Mouse (Mus musculus) CH12.LX (cell line): ENCODE measurements around the gene Hid1. TPM values are rescaled to one million over a fixed set of nuclear protein-coding genes. Genes with fewer than 3 reads are reported as not detected.
A peak's percentile ranks its signal among the peaks of the same experiment; 100 is the strongest.

Source experiments
- DNase-seq: peaks from one replicate; pipeline ENCODE4 v3.0.0-alpha.2; 2013; ENCODE audit errors: extremely low read depth
- H3K27ac ChIP-seq: 2 replicates; pipeline ENCODE4 v1.5.1; 2012; ENCODE audit warnings: low read depth, mild to moderate bottlenecking, control low read depth, moderate library complexity; ENCODE audit not compliant: insufficient read depth
- H3K27me3 ChIP-seq: replicated peaks from 2 replicates; pipeline ENCODE3; 2012; ENCODE audit warnings: inconsistent platforms
- H3K36me3 ChIP-seq, 2 experiments: replicated peaks in 1 of 2; 2 replicates each; pipeline versions ENCODE3 to v1.6.1; 2012; ENCODE audit warnings: inconsistent platforms in 1 of 2, low read length in 1 of 2, mild to moderate bottlenecking in 1 of 2, mixed read lengths in 1 of 2, moderate library complexity in 1 of 2; ENCODE audit not compliant: control insufficient read depth in 1 of 2, insufficient read depth in 1 of 2
- H3K4me1 ChIP-seq, 2 experiments: 2 replicates each; pipeline ENCODE4 v1.6.1; 2012; ENCODE audit warnings: inconsistent platforms in 1 of 2, moderate library complexity in 1 of 2; ENCODE audit not compliant: insufficient read depth in 2 of 2, control insufficient read depth in 1 of 2
- H3K4me2 ChIP-seq: 2 replicates; pipeline ENCODE4 v1.6.1; 2012; ENCODE audit warnings: low read depth, mild to moderate bottlenecking, control low read depth; ENCODE audit not compliant: poor library complexity, insufficient read depth, severe bottlenecking
- H3K4me3 ChIP-seq, 3 experiments: fragments of 150-350 bp in 1 of 3; sonication (generic) in 1 of 3; replicated peaks in 1 of 3; 2 replicates each; pipeline versions ENCODE3 to v1.5.1; 2011 to 2012; ENCODE audit warnings: low read depth in 2 of 3, low read length in 2 of 3, mild to moderate bottlenecking in 2 of 3, moderate library complexity in 2 of 3, control low read depth in 1 of 3, improper control_type of control experiment in 1 of 3, inconsistent platforms in 1 of 3, mixed read lengths in 1 of 3; ENCODE audit not compliant: poor library complexity in 1 of 3
- H3K79me2 ChIP-seq: replicated peaks from 2 replicates; pipeline ENCODE4 v1.6.1; 2012; ENCODE audit warnings: mild to moderate bottlenecking, moderate library complexity; ENCODE audit not compliant: control insufficient read depth, poor library complexity, insufficient read depth, severe bottlenecking; ENCODE audit errors: extremely low read depth
- H3K9ac ChIP-seq: 2 replicates; pipeline ENCODE4 v1.6.1; 2012; ENCODE audit warnings: low read depth, mild to moderate bottlenecking, control low read depth, moderate library complexity; ENCODE audit not compliant: insufficient read depth
- H3K9me3 ChIP-seq: replicated peaks from 2 replicates; pipeline ENCODE3; 2012; ENCODE audit warnings: low read length, inconsistent platforms, mixed read lengths
- CHD1 ChIP-seq: IDR thresholded peaks from 2 replicates; pipeline ENCODE4 v1.6.1; 2012; ENCODE audit warnings: low read depth, low read length, improper control_type of control experiment, inconsistent platforms
- CTCF ChIP-seq, 2 experiments: IDR thresholded peaks in 1 of 2; conservative IDR thresholded peaks in 1 of 2; 2 replicates each; pipeline ENCODE4 v1.5.1; 2011 to 2012; ENCODE audit warnings: low read depth in 2 of 2, low read length in 2 of 2, improper control_type of control experiment in 1 of 2, inconsistent platforms in 1 of 2, mild to moderate bottlenecking in 1 of 2, moderate library complexity in 1 of 2
- ELF1 ChIP-seq: IDR thresholded peaks from 2 replicates; pipeline ENCODE4 v1.6.1; 2014; ENCODE audit warnings: low read depth, mild to moderate bottlenecking, inconsistent platforms, low read length, improper control_type of control experiment
- ETS1 ChIP-seq: conservative IDR thresholded peaks from 2 replicates; pipeline ENCODE4 v1.6.1; 2012; ENCODE audit warnings: low read depth, mild to moderate bottlenecking, inconsistent platforms, low read length, improper control_type of control experiment, moderate library complexity
- IRF4 ChIP-seq: IDR thresholded peaks from 2 replicates; pipeline ENCODE4 v1.6.1; 2014; ENCODE audit warnings: low read depth, mild to moderate bottlenecking, inconsistent platforms, low read length, improper control_type of control experiment
- JUND ChIP-seq: conservative IDR thresholded peaks from 2 replicates; pipeline ENCODE4 v1.6.1; 2011; ENCODE audit warnings: low read depth, low read length, improper control_type of control experiment
- KAT2A ChIP-seq: IDR thresholded peaks from 2 replicates; pipeline ENCODE4 v1.6.1; 2012; ENCODE audit warnings: low read length, improper control_type of control experiment, inconsistent platforms; ENCODE audit not compliant: insufficient replicate concordance
- MAX ChIP-seq: IDR thresholded peaks from 2 replicates; pipeline ENCODE4 v1.6.1; 2011; ENCODE audit warnings: low read length, improper control_type of control experiment
- MAZ ChIP-seq: IDR thresholded peaks from 2 replicates; pipeline ENCODE4 v1.6.1; 2012; ENCODE audit warnings: low read depth, mild to moderate bottlenecking, inconsistent platforms, low read length, improper control_type of control experiment, moderate library complexity
- MXI1 ChIP-seq: IDR thresholded peaks from 2 replicates; pipeline ENCODE4 v1.6.1; 2011; ENCODE audit warnings: mild to moderate bottlenecking, low read depth, low read length, improper control_type of control experiment
- MYC ChIP-seq: IDR thresholded peaks from 2 replicates; pipeline ENCODE4 v1.6.1; 2011; ENCODE audit warnings: low read depth, mild to moderate bottlenecking, improper control_type of control experiment, low read length
- NELFE ChIP-seq: IDR thresholded peaks from 2 replicates; pipeline ENCODE4 v1.6.1; 2011; ENCODE audit warnings: low read depth, low read length, improper control_type of control experiment
- NRF1 ChIP-seq: IDR thresholded peaks from 2 replicates; pipeline ENCODE4 v1.6.1; 2014; ENCODE audit warnings: low read depth, mild to moderate bottlenecking, inconsistent platforms, low read length, improper control_type of control experiment, moderate library complexity
- PAX5 ChIP-seq: IDR thresholded peaks from 2 replicates; pipeline ENCODE4 v1.6.1; 2012; ENCODE audit warnings: low read length, inconsistent platforms, mixed read lengths
- RCOR1 ChIP-seq: conservative IDR thresholded peaks from 2 replicates; pipeline ENCODE4 v1.6.1; 2012; ENCODE audit warnings: low read depth, mild to moderate bottlenecking, inconsistent platforms, low read length, improper control_type of control experiment
- SMC3 ChIP-seq: IDR thresholded peaks from 2 replicates; pipeline ENCODE4 v1.6.1; 2011; ENCODE audit warnings: low read depth, low read length, improper control_type of control experiment
- TCF12 ChIP-seq: IDR thresholded peaks from 2 replicates; pipeline ENCODE4 v1.6.1; 2014; ENCODE audit warnings: low read depth, mild to moderate bottlenecking, inconsistent platforms, low read length, improper control_type of control experiment
- UBTF ChIP-seq: IDR thresholded peaks from 2 replicates; pipeline ENCODE4 v1.6.1; 2012; ENCODE audit warnings: low read depth, mild to moderate bottlenecking, inconsistent platforms, low read length, improper control_type of control experiment, moderate library complexity
- dilution Hi-C: fragments of 300-500 bp; cut with MboI; formaldehyde crosslinking; loops from 2 replicates; pipeline ENCODE4 v1.14.3; 2020; ENCODE audit warnings: low sequenced_read_pairs; ENCODE audit not compliant: extremely low pct_unique_long_range_greater_than_20kb, extremely low pct_ligation_motif_present
- in situ Hi-C: fragments of 300-500 bp; cut with MboI; formaldehyde crosslinking; loops from 3 replicates; pipeline ENCODE4 v1.14.3; 2019; ENCODE audit warnings: low sequenced_read_pairs, low pct_ligation_motif_present, low pct_unique_long_range_greater_than_20kb, mixed read lengths
- polyA plus RNA-seq: library from polyadenylated mRNA; unstranded; fragments of >175 nt; gene quantifications from 2 replicates; pipeline ENCODE4 v1.2.1, GENCODE M21; 2012; ENCODE audit warnings: low read depth; ENCODE audit not compliant: insufficient read length
- total RNA-seq, 2 experiments: library from RNA; depleted of rRNA; stranded (reverse); fragments of 300-350 nt in 1 of 2; fragments of >200 nt in 1 of 2; gene quantifications; 2 replicates each; pipeline ENCODE4 v1.2.3; 2012 to 2014

Hid1 gene
- total and polyA plus RNA-seq, 3 experiments = 0.12 to 3.6 (median 0.36) TPM

GRCm38 (mm10) chr11:115381276-115381675 lies 13.7 kb upstream of the Hid1 start:
- DNase-seq = no peak
- no peaks in the 10 kb centered on the region for H3K36me3 ChIP-seq
- in situ Hi-C loops (no loop called here), dilution Hi-C loops (no loop called here)
- H3K9ac ChIP-seq = no peak overlapping the region
- H3K4me3 ChIP-seq = no peak overlapping the region
- no peak overlapping the region for H3K4me2 ChIP-seq
- TF ChIP-seq KAT2A (no peak), UBTF (no peak), PAX5 (no peak), TCF12 (no peak), NRF1 (no peak), SMC3 (no peak), MXI1 (no peak), ETS1 (no peak), MAZ (no peak), NELFE (no peak), MYC (no peak), ELF1 (no peak), CHD1 (no peak), IRF4 (no peak), MAX (no peak)
- peaks cover 65% of the 10 kb centered on the region for H3K27me3 ChIP-seq
- no peaks in the 10 kb centered on the region for H3K79me2 ChIP-seq
- no peak overlapping the region for H3K27ac ChIP-seq
- H3K4me1 ChIP-seq = no peaks in the 10 kb centered on the region
- peaks cover 19% of the 10 kb centered on the region for H3K9me3 ChIP-seq

GRCm38 (mm10) chr11:115377854-115378253 lies 10.3 kb upstream of the Hid1 start:
- H3K79me2 ChIP-seq = no peaks in the 10 kb centered on the region
- H3K4me3 ChIP-seq = no peak overlapping the region
- peak in 1 of 2 experiments; percentile 23; a peak in 2 of 4 replicates for TF ChIP-seq CTCF (conservative IDR thresholded peaks at IDR 0.05 in 1 of 2, IDR thresholded peaks at IDR 0.05 in 1 of 2; ENCODE audit: low read depth in 2 of 2, low read length in 2 of 2)
- TF ChIP-seq JUND = no peak
- no peak for TF ChIP-seq RCOR1
- no peak for TF ChIP-seq UBTF
- H3K4me2 ChIP-seq = no peak overlapping the region
- in situ Hi-C loops (no loop called here), dilution Hi-C loops (no loop called here)
- H3K9ac ChIP-seq = no peak overlapping the region
- peaks cover 19% of the 10 kb centered on the region for H3K9me3 ChIP-seq
- peaks cover 4 to 10% of the 10 kb centered on the region in 2 experiments; a peak in 3 of 4 replicates for H3K4me1 ChIP-seq
- no peak overlapping the region for H3K27ac ChIP-seq
- no peaks in the 10 kb centered on the region for H3K36me3 ChIP-seq
- DNase-seq = no peak
- H3K27me3 ChIP-seq = peaks cover 65% of the 10 kb centered on the region
